Mouse (Mus musculus) forebrain, embryonic 14.5 days (tissue): ENCODE data around the gene Dlg3. TPM values are rescaled to one million over a fixed set of nuclear protein-coding genes. Genes with fewer than 3 reads are reported as not detected.

Experiments used
- ATAC-seq: fragments of 200-750 bp; cut with Nextera tagmentation; 2 replicates; pipeline ENCODE4 v1.8.0; 2017; ENCODE audit warnings: mild to moderate bottlenecking, moderate library complexity
- DNase-seq: peaks from one replicate; pipeline ENCODE4 v3.0.0-alpha.2; 2015; ENCODE audit warnings: low spot score
- H3K27ac ChIP-seq: fragments of 300-500 bp; sonication (generic); 2 replicates; pipeline ENCODE4 v1.5.1; 2014; ENCODE audit warnings: low read depth, mild to moderate bottlenecking, control low read depth, low read length, moderate library complexity
- H3K27me3 ChIP-seq: fragments of 300-500 bp; sonication (generic); replicated peaks from 2 replicates; pipeline ENCODE4 v1.6.1; 2014; ENCODE audit warnings: low read length, control low read depth, mixed read lengths; ENCODE audit not compliant: control insufficient read depth, insufficient read depth
- H3K36me3 ChIP-seq: fragments of 300-500 bp; sonication (generic); 2 replicates; pipeline ENCODE4 v1.6.1; 2014; ENCODE audit warnings: low read length, control low read depth; ENCODE audit not compliant: control insufficient read depth, insufficient read depth
- H3K4me1 ChIP-seq: fragments of 300-500 bp; sonication (generic); 2 replicates; pipeline ENCODE4 v1.6.1; 2014; ENCODE audit warnings: antibody characterized with exemption, low read length, control low read depth; ENCODE audit not compliant: control insufficient read depth, insufficient read depth
- H3K4me2 ChIP-seq: fragments of 300-500 bp; sonication (generic); 2 replicates; pipeline ENCODE4 v1.6.1; 2014; ENCODE audit warnings: mild to moderate bottlenecking, control low read depth, low read length
- H3K4me3 ChIP-seq: fragments of 300-500 bp; sonication (generic); 2 replicates; pipeline ENCODE4 v1.5.1; 2014; ENCODE audit warnings: low read depth, low read length, control low read depth
- H3K9ac ChIP-seq: fragments of 300-500 bp; sonication (generic); 2 replicates; pipeline ENCODE4 v1.6.1; 2014; ENCODE audit warnings: mild to moderate bottlenecking, low read length, control low read depth, moderate library complexity
- H3K9me3 ChIP-seq: fragments of 300-500 bp; sonication (generic); replicated peaks from 2 replicates; pipeline ENCODE4 v1.6.1; 2016; ENCODE audit warnings: low read length, control low read depth, mixed read lengths; ENCODE audit not compliant: control insufficient read depth
- WGBS: fragments of 180-500 bp; shearing (Covaris S2); extraction: QIAGEN DNeasy Blood & Tissue Kit; methylation state at CpG from one replicate; pipeline ENCODE4 v1.1.7; 2014; 5-methylcytosine and 5-hydroxymethylcytosine counted together
- polyA plus RNA-seq: library from polyadenylated mRNA; unstranded; fragments of >200 nt; fragmentation: Nextera tagmentation; extraction: Ambion mirVana; gene quantifications from 2 replicates; pipeline ENCODE4 v1.2.1, GENCODE M21; 2014

The Dlg3 gene
- polyA plus RNA-seq, 1 experiment from 2014 or later = 14.0 TPM

- no peak for ATAC-seq
- 80% methylated on average over 4 of the region's 4 CpGs for WGBS
These were observed 43.6 kb downstream of the Dlg3 start for GRCm38 (mm10) chrX:100811129-100811528.

DNA sequence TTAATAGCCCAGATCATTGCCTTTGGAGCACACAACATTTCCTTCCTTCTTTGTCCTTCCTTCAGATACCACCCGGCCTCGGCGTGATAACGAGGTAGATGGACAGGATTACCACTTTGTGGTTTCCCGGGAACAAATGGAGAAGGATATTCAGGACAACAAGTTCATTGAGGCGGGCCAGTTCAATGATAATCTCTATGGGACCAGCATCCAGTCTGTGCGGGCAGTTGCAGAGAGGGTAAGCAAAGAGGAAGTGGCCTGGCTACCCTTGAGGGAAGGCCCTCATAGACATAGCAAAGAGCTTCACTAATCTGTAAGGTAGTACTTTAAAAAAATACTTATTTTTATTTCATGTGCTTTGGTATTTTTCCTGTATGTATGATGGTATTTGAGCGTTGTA lies 46.6 kb downstream of the Dlg3 start:
- Histone ChIP-seq H3K36me3 (peaks cover 67% of the 10 kb centered on the region), H3K4me3 (no peak overlapping the region), H3K9ac (no peak overlapping the region), H3K4me1 (no peaks in the 10 kb centered on the region), H3K27ac (no peak overlapping the region), H3K27me3 (no peaks in the 10 kb centered on the region), H3K4me2 (no peak overlapping the region), H3K9me3 (no peaks in the 10 kb centered on the region)
- DNase-seq (no peak), ATAC-seq (no peak)
- WGBS = 66% methylated on average over 8 of the region's 8 CpGs

More at GRCm38 (mm10) chrX:100811129-100811528, 43.6 kb downstream of the Dlg3 start:
- Histone ChIP-seq H3K36me3 (peaks cover 75% of the 10 kb centered on the region), H3K27ac (no peak overlapping the region), H3K27me3 (no peaks in the 10 kb centered on the region), H3K9ac (no peak overlapping the region), H3K9me3 (no peaks in the 10 kb centered on the region), H3K4me3 (no peak overlapping the region), H3K4me2 (no peak overlapping the region), H3K4me1 (no peaks in the 10 kb centered on the region)
- DNase-seq = peak; percentile 13

GRCm38 (mm10) chrX:100815766-100816165 lies 48.2 kb downstream of the Dlg3 start:
- Histone ChIP-seq H3K27me3 (no peaks in the 10 kb centered on the region), H3K9me3 (no peaks in the 10 kb centered on the region), H3K4me1 (no peaks in the 10 kb centered on the region), H3K9ac (no peak overlapping the region), H3K36me3 (peaks cover 56% of the 10 kb centered on the region), H3K27ac (no peak overlapping the region), H3K4me3 (no peak overlapping the region), H3K4me2 (no peak overlapping the region)
- DNase-seq (no peak), ATAC-seq (no peak)
- WGBS = 87% methylated on average over 7 of the region's 7 CpGs

- Histone ChIP-seq H3K36me3 (peaks cover 39% of the 10 kb centered on the region), H3K9me3 (no peaks in the 10 kb centered on the region), H3K9ac (no peak overlapping the region), H3K27ac (no peak overlapping the region), H3K27me3 (no peaks in the 10 kb centered on the region), H3K4me3 (no peak overlapping the region), H3K4me2 (no peak overlapping the region), H3K4me1 (no peaks in the 10 kb centered on the region)
- 88% methylated on average over 9 of the region's 9 CpGs for WGBS
- ATAC-seq (no peak), DNase-seq (no peak)
These were observed 51.2 kb downstream of the Dlg3 start for GRCm38 (mm10) chrX:100818681-100819080.

GRCm38 (mm10) chrX:100821149-100821548 lies 53.6 kb downstream of the Dlg3 start:
- ATAC-seq (no peak), DNase-seq (no peak)
- Histone ChIP-seq H3K4me3 (no peak overlapping the region), H3K4me2 (no peak overlapping the region), H3K27ac (no peak overlapping the region), H3K9ac (no peak overlapping the region), H3K36me3 (peaks cover 16% of the 10 kb centered on the region; the same call in 1 of the 2 replicates), H3K27me3 (no peaks in the 10 kb centered on the region), H3K9me3 (no peaks in the 10 kb centered on the region), H3K4me1 (no peaks in the 10 kb centered on the region)
- WGBS = 76% methylated on average over 1 of the region's 1 CpGs

- DNase-seq (no peak), ATAC-seq (no peak)
- Histone ChIP-seq H3K27ac (no peak overlapping the region), H3K9ac (no peak overlapping the region), H3K9me3 (no peaks in the 10 kb centered on the region), H3K4me3 (no peak overlapping the region), H3K4me1 (no peaks in the 10 kb centered on the region), H3K4me2 (no peak overlapping the region), H3K36me3 (no peaks in the 10 kb centered on the region), H3K27me3 (no peaks in the 10 kb centered on the region)
- WGBS = 65% methylated on average over 1 of the region's 1 CpGs
These were observed 58.0 kb downstream of the Dlg3 start for GRCm38 (mm10) chrX:100825557-100825956.

- ATAC-seq (no peak), DNase-seq (no peak)
- no peaks in the 10 kb centered on the region for H3K4me1 ChIP-seq
- no peak overlapping the region for H3K27ac ChIP-seq
- H3K9ac ChIP-seq = no peak overlapping the region
- no peak overlapping the region for H3K4me2 ChIP-seq
- 80% methylated on average over 2 of the region's 2 CpGs for WGBS
- H3K9me3 ChIP-seq = no peaks in the 10 kb centered on the region
- no peaks in the 10 kb centered on the region for H3K36me3 ChIP-seq
- no peak overlapping the region for H3K4me3 ChIP-seq
- H3K27me3 ChIP-seq = no peaks in the 10 kb centered on the region
These were observed 65.3 kb downstream of the Dlg3 start for GRCm38 (mm10) chrX:100832806-100833205.

GRCm38 (mm10) chrX:100839211-100839610 lies 71.7 kb downstream of the Dlg3 start:
- DNase-seq = no peak
- no peak overlapping the region for H3K4me2 ChIP-seq
- ATAC-seq = no peak

More at GRCm38 (mm10) chrX:100839211-100839610, 71.7 kb downstream of the Dlg3 start:
- H3K4me1 ChIP-seq = no peaks in the 10 kb centered on the region
- no peak overlapping the region for H3K27ac ChIP-seq
- no peaks in the 10 kb centered on the region for H3K36me3 ChIP-seq
- no peak overlapping the region for H3K4me3 ChIP-seq
- H3K9me3 ChIP-seq = no peaks in the 10 kb centered on the region
- no peaks in the 10 kb centered on the region for H3K27me3 ChIP-seq
- H3K9ac ChIP-seq = no peak overlapping the region
